Mouse (Mus musculus): ENCODE measurements around the gene Ehd4.

DNA sequence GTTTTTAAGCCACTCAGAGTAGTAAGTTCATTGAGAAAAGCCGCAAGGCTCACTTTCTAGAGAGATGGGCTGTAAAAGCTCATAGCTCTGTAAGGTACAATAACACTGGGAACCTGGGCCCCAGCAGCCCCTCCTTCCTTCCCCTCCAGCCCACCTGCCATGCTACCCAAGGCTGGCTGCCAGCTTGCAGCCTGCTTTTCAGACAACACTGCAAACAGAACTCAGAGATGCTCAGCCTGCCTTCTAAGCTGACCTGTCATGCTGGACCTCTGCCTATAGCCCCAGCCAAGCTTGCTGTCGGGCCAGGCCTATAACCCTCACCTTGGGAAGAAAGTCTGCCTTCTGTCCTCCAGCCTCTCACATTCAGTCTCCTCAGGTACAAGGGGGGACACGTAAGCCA is 109.7 kb downstream of the Ehd4 start:
- TF ChIP-seq CTCF (IDR thresholded peaks at IDR 0.05; ENCODE audit: insufficient read depth, low read length) (no peak), POLR2A (IDR thresholded peaks at IDR 0.05; ENCODE audit: borderline replicate concordance, extremely low read depth, low read depth, low read length) (no peak)

All from lung, adult 2 months (tissue).